Mouse (Mus musculus): Measurements from ENCODE around the gene Acss2. TPM values are rescaled to one million over a fixed set of nuclear protein-coding genes. Genes with fewer than 3 reads are reported as not detected.

Gene Acss2
- polyA plus RNA-seq, 1 experiment from 2014 or later = 14.4 TPM

GRCm38 (mm10) chr2:155613953-155614352 lies 96.2 kb downstream of the Acss2 start:
- Histone ChIP-seq H3K27me3 (replicated peaks) (no peaks in the 10 kb centered on the region), H3K4me2 (peak overlapping the region; percentile 90), H3K4me1 (replicated peaks) (peaks cover 50% of the 10 kb centered on the region), H3K4me3 (peak overlapping the region; percentile 46), H3K9me3 (replicated peaks) (no peaks in the 10 kb centered on the region), H3K27ac (ENCODE audit: poor library complexity, severe bottlenecking) (peak overlapping the region; percentile 86; the same call in 1 of the 2 replicates), H3K9ac (peak overlapping the region; percentile 65), H3K36me3 (peaks cover 29% of the 10 kb centered on the region)
- ATAC-seq (ENCODE audit: insufficient number of reproducible peaks, low FRiP score) = no peak
- 48% methylated on average over 8 of the region's 8 CpGs for WGBS

GRCm38 (mm10) chr2:155616971-155617370 lies 99.2 kb downstream of the Acss2 start:
- Histone ChIP-seq H3K9ac (no peak overlapping the region), H3K4me3 (no peak overlapping the region), H3K9me3 (replicated peaks) (no peaks in the 10 kb centered on the region), H3K27me3 (replicated peaks) (peaks cover under 1% of the 10 kb centered on the region; the same call in 1 of the 2 replicates), H3K4me2 (no peak overlapping the region), H3K4me1 (replicated peaks) (peaks cover 52% of the 10 kb centered on the region), H3K36me3 (peaks cover 51% of the 10 kb centered on the region), H3K27ac (ENCODE audit: poor library complexity, severe bottlenecking) (no peak overlapping the region)
- ATAC-seq (ENCODE audit: insufficient number of reproducible peaks, low FRiP score) = no peak
- 53% methylated on average over 6 of the region's 6 CpGs for WGBS

- 19% methylated on average over 8 of the region's 8 CpGs for WGBS
- Histone ChIP-seq H3K9me3 (replicated peaks) (no peaks in the 10 kb centered on the region), H3K27me3 (replicated peaks) (peaks cover 13% of the 10 kb centered on the region), H3K4me2 (no peak overlapping the region), H3K9ac (no peak overlapping the region), H3K4me3 (no peak overlapping the region), H3K4me1 (replicated peaks) (peaks cover 34% of the 10 kb centered on the region), H3K27ac (ENCODE audit: poor library complexity, severe bottlenecking) (no peak overlapping the region), H3K36me3 (peaks cover 66% of the 10 kb centered on the region)
- peak; percentile 68; the same call in 1 of the 2 replicates for ATAC-seq (ENCODE audit: insufficient number of reproducible peaks, low FRiP score)
These were observed 102.1 kb downstream of the Acss2 start for GRCm38 (mm10) chr2:155619817-155620216.

GRCm38 (mm10) chr2:155622606-155623005 lies 104.9 kb downstream of the Acss2 start:
- H3K36me3 ChIP-seq = peaks cover 82% of the 10 kb centered on the region
- WGBS = 33% methylated on average over 11 of the region's 11 CpGs

GRCm38 (mm10) chr2:155623996-155624395 lies 106.2 kb downstream of the Acss2 start:
- WGBS = 81% methylated on average over 6 of the region's 6 CpGs
- peaks cover 87% of the 10 kb centered on the region for H3K36me3 ChIP-seq

More at GRCm38 (mm10) chr2:155622606-155623005, 104.9 kb downstream of the Acss2 start:
- no peak for ATAC-seq (ENCODE audit: insufficient number of reproducible peaks, low FRiP score)
- Histone ChIP-seq H3K4me2 (no peak overlapping the region), H3K9me3 (replicated peaks) (no peaks in the 10 kb centered on the region), H3K4me1 (replicated peaks) (peaks cover 18% of the 10 kb centered on the region), H3K27me3 (replicated peaks) (peaks cover 38% of the 10 kb centered on the region), H3K4me3 (no peak overlapping the region), H3K9ac (no peak overlapping the region), H3K27ac (ENCODE audit: poor library complexity, severe bottlenecking) (no peak overlapping the region)

GRCm38 (mm10) chr2:155624730-155625129 lies 107.0 kb downstream of the Acss2 start:
- H3K4me3 ChIP-seq = no peak overlapping the region
- H3K4me2 ChIP-seq = no peak overlapping the region
- no peaks in the 10 kb centered on the region for H3K9me3 ChIP-seq (replicated peaks)
- H3K4me1 ChIP-seq (replicated peaks) = peaks cover 18% of the 10 kb centered on the region
- H3K36me3 ChIP-seq = peaks cover 91% of the 10 kb centered on the region
- H3K27me3 ChIP-seq (replicated peaks) = peaks cover 59% of the 10 kb centered on the region
- H3K9ac ChIP-seq = no peak overlapping the region
- H3K27ac ChIP-seq (ENCODE audit: poor library complexity, severe bottlenecking) = no peak overlapping the region
- WGBS = 37% methylated on average over 10 of the region's 10 CpGs
- ATAC-seq (ENCODE audit: insufficient number of reproducible peaks, low FRiP score) = no peak

More at GRCm38 (mm10) chr2:155623996-155624395, 106.2 kb downstream of the Acss2 start:
- H3K4me1 ChIP-seq (replicated peaks) = peaks cover 17% of the 10 kb centered on the region
- no peak for ATAC-seq (ENCODE audit: insufficient number of reproducible peaks, low FRiP score)
- peaks cover 51% of the 10 kb centered on the region for H3K27me3 ChIP-seq (replicated peaks)
- H3K9ac ChIP-seq = no peak overlapping the region
- H3K4me2 ChIP-seq = no peak overlapping the region
- H3K9me3 ChIP-seq (replicated peaks) = no peaks in the 10 kb centered on the region
- H3K4me3 ChIP-seq = no peak overlapping the region
- no peak overlapping the region for H3K27ac ChIP-seq (ENCODE audit: poor library complexity, severe bottlenecking)

GRCm38 (mm10) chr2:155626277-155626676 lies 108.5 kb downstream of the Acss2 start:
- ATAC-seq (ENCODE audit: insufficient number of reproducible peaks, low FRiP score) = no peak
- Histone ChIP-seq H3K36me3 (peaks cover 94% of the 10 kb centered on the region), H3K27ac (ENCODE audit: poor library complexity, severe bottlenecking) (no peak overlapping the region), H3K4me1 (replicated peaks) (peaks cover 30% of the 10 kb centered on the region), H3K4me3 (no peak overlapping the region), H3K27me3 (replicated peaks) (peaks cover 74% of the 10 kb centered on the region), H3K9me3 (replicated peaks) (no peaks in the 10 kb centered on the region), H3K9ac (no peak overlapping the region), H3K4me2 (no peak overlapping the region)
- 54% methylated on average over 15 of the region's 15 CpGs for WGBS

- Histone ChIP-seq H3K4me1 (replicated peaks) (peaks cover 33% of the 10 kb centered on the region), H3K27me3 (replicated peaks) (peaks cover 80% of the 10 kb centered on the region), H3K9me3 (replicated peaks) (no peaks in the 10 kb centered on the region), H3K9ac (no peak overlapping the region), H3K4me3 (no peak overlapping the region), H3K27ac (ENCODE audit: poor library complexity, severe bottlenecking) (no peak overlapping the region), H3K4me2 (no peak overlapping the region), H3K36me3 (peaks cover 95% of the 10 kb centered on the region)
- 58% methylated on average over 21 of the region's 21 CpGs for WGBS
- ATAC-seq (ENCODE audit: insufficient number of reproducible peaks, low FRiP score) = no peak
These were observed 109.4 kb downstream of the Acss2 start for GRCm38 (mm10) chr2:155627030-155627738.

- H3K27me3 ChIP-seq (replicated peaks) = peaks cover 80% of the 10 kb centered on the region
- no peaks in the 10 kb centered on the region for H3K9me3 ChIP-seq (replicated peaks)
- no peak for ATAC-seq (ENCODE audit: insufficient number of reproducible peaks, low FRiP score)
- no peak overlapping the region for H3K4me2 ChIP-seq
- peaks cover 95% of the 10 kb centered on the region for H3K36me3 ChIP-seq
- H3K4me3 ChIP-seq = no peak overlapping the region
- H3K4me1 ChIP-seq (replicated peaks) = peaks cover 34% of the 10 kb centered on the region
- H3K27ac ChIP-seq (ENCODE audit: poor library complexity, severe bottlenecking) = no peak overlapping the region
- WGBS = 80% methylated on average over 9 of the region's 9 CpGs
- no peak overlapping the region for H3K9ac ChIP-seq
These were observed 110.4 kb downstream of the Acss2 start for GRCm38 (mm10) chr2:155628112-155628511.

GRCm38 (mm10) chr2:155628519-155628918 lies 110.8 kb downstream of the Acss2 start:
- Histone ChIP-seq H3K4me3 (no peak overlapping the region), H3K9ac (no peak overlapping the region), H3K27me3 (replicated peaks) (peaks cover 83% of the 10 kb centered on the region), H3K4me2 (no peak overlapping the region), H3K4me1 (replicated peaks) (peaks cover 34% of the 10 kb centered on the region), H3K27ac (ENCODE audit: poor library complexity, severe bottlenecking) (no peak overlapping the region), H3K9me3 (replicated peaks) (no peaks in the 10 kb centered on the region), H3K36me3 (peaks cover 95% of the 10 kb centered on the region)
- ATAC-seq (ENCODE audit: insufficient number of reproducible peaks, low FRiP score) = no peak
- WGBS = 78% methylated on average over 13 of the region's 13 CpGs

GRCm38 (mm10) chr2:155629231-155629661 lies 111.5 kb downstream of the Acss2 start:
- H3K4me1 ChIP-seq (replicated peaks) = peaks cover 34% of the 10 kb centered on the region
- no peak for ATAC-seq (ENCODE audit: insufficient number of reproducible peaks, low FRiP score)
- H3K4me3 ChIP-seq = peak overlapping the region; percentile 25
- H3K36me3 ChIP-seq = peaks cover 95% of the 10 kb centered on the region
- H3K4me2 ChIP-seq = peak overlapping the region; percentile 57
- no peak overlapping the region for H3K27ac ChIP-seq (ENCODE audit: poor library complexity, severe bottlenecking)
- WGBS = 18% methylated on average over 35 of the region's 35 CpGs
- peaks cover 90% of the 10 kb centered on the region for H3K27me3 ChIP-seq (replicated peaks)
- H3K9ac ChIP-seq = peak overlapping the region; percentile 25; the same call in 1 of the 2 replicates
- no peaks in the 10 kb centered on the region for H3K9me3 ChIP-seq (replicated peaks)
